Mouse (Mus musculus): ENCODE measurements around the gene Tmem186.

Tmem186 gene

GRCm38 (mm10) chr16:8667261-8667660 lies 29.7 kb upstream of the Tmem186 start:
- no peak for DNase-seq (ENCODE audit: low read depth)

- DNase-seq (ENCODE audit: low read depth) = no peak
These were observed 28.9 kb upstream of the Tmem186 start for GRCm38 (mm10) chr16:8666452-8666851.

GRCm38 (mm10) chr16:8665367-8665766 lies 27.9 kb upstream of the Tmem186 start:
- DNase-seq (ENCODE audit: low read depth) = no peak

GRCm38 (mm10) chr16:8663606-8664539 lies 26.4 kb upstream of the Tmem186 start:
- DNase-seq (ENCODE audit: low read depth) = no peak

- no peak for DNase-seq (ENCODE audit: low read depth)
These were observed 25.5 kb upstream of the Tmem186 start for GRCm38 (mm10) chr16:8663022-8663421.

- DNase-seq (ENCODE audit: low read depth) = no peak
These were observed 21.3 kb upstream of the Tmem186 start for GRCm38 (mm10) chr16:8658764-8659163.

- DNase-seq (ENCODE audit: low read depth) = no peak
These were observed 20.8 kb upstream of the Tmem186 start for GRCm38 (mm10) chr16:8658349-8658748.

- DNase-seq (ENCODE audit: low read depth) = no peak
These were observed 18.7 kb upstream of the Tmem186 start for GRCm38 (mm10) chr16:8656256-8656655.

GRCm38 (mm10) chr16:8655599-8655998 lies 18.1 kb upstream of the Tmem186 start:
- DNase-seq (ENCODE audit: low read depth) = peak; percentile 66

- no peak for DNase-seq (ENCODE audit: low read depth)
These were observed 17.6 kb upstream of the Tmem186 start for GRCm38 (mm10) chr16:8655108-8655507.

GRCm38 (mm10) chr16:8650007-8650406 lies 12.5 kb upstream of the Tmem186 start:
- DNase-seq (ENCODE audit: low read depth) = no peak

GRCm38 (mm10) chr16:8645546-8645945 lies 8.0 kb upstream of the Tmem186 start:
- DNase-seq (ENCODE audit: low read depth) = no peak

- DNase-seq (ENCODE audit: low read depth) = peak; percentile 71
These were observed 6.3 kb upstream of the Tmem186 start for GRCm38 (mm10) chr16:8643855-8644254.

- DNase-seq (ENCODE audit: low read depth) = peak; percentile 69
These were observed 2.1 kb upstream of the Tmem186 start for GRCm38 (mm10) chr16:8639466-8640191.

GRCm38 (mm10) chr16:8638131-8638530 lies 619 bp upstream of the Tmem186 start:
- DNase-seq (ENCODE audit: low read depth) = no peak

GRCm38 (mm10) chr16:8636867-8637216 lies 670 bp downstream of the Tmem186 start:
- DNase-seq (ENCODE audit: low read depth) = no peak

- DNase-seq (ENCODE audit: low read depth) = no peak
These were observed 6.1 kb downstream of the Tmem186 start for GRCm38 (mm10) chr16:8631428-8631827.

GRCm38 (mm10) chr16:8630419-8630818 lies 7.1 kb downstream of the Tmem186 start:
- no peak for DNase-seq (ENCODE audit: low read depth)

- no peak for DNase-seq (ENCODE audit: low read depth)
These were observed 17.0 kb downstream of the Tmem186 start for GRCm38 (mm10) chr16:8620315-8621115.

GRCm38 (mm10) chr16:8619659-8620314 lies 17.7 kb downstream of the Tmem186 start:
- no peak for DNase-seq (ENCODE audit: low read depth)

- no peak for DNase-seq (ENCODE audit: low read depth)
These were observed 24.1 kb downstream of the Tmem186 start for GRCm38 (mm10) chr16:8613447-8613846.

- DNase-seq (ENCODE audit: low read depth) = no peak
These were observed 24.5 kb downstream of the Tmem186 start for GRCm38 (mm10) chr16:8613039-8613438.
